Mouse (Mus musculus) left cerebral cortex, adult 8-10 months (tissue): Measurements from ENCODE around the gene Gja1. TPM values are rescaled to one million over a fixed set of nuclear protein-coding genes. Genes with fewer than 3 reads are reported as not detected.

Experiments used
- DNase-seq, 2 experiments: peaks; one replicate each; pipeline ENCODE4 v3.0.0; 2022; ENCODE audit warnings: low spot score in 2 of 2
- total RNA-seq, 4 experiments: library from RNA; stranded (reverse); gene quantifications; 2 replicates each; pipeline ENCODE4 v1.2.4; 2022

Gja1 gene
- total RNA-seq, 4 experiments from 2014 or later: 194 to 206 (median 201) TPM

- no peak for DNase-seq
These were observed 38.9 kb downstream of the Gja1 start for GRCm38 (mm10) chr10:56415894-56416570.

- DNase-seq: no peak
These were observed 45.4 kb downstream of the Gja1 start for GRCm38 (mm10) chr10:56422518-56422917.

- DNase-seq: no peak
These were observed 48.1 kb downstream of the Gja1 start for GRCm38 (mm10) chr10:56425016-56425798.

- no peak for DNase-seq
These were observed 49.2 kb downstream of the Gja1 start for GRCm38 (mm10) chr10:56426369-56426768.

GRCm38 (mm10) chr10:56427382-56427781 lies 50.3 kb downstream of the Gja1 start:
- DNase-seq: no peak

GRCm38 (mm10) chr10:56427827-56428226 lies 50.7 kb downstream of the Gja1 start:
- no peak for DNase-seq

- DNase-seq: no peak
These were observed 51.9 kb downstream of the Gja1 start for GRCm38 (mm10) chr10:56429011-56429410.

- peak in 1 of 2 experiments; percentile 2 for DNase-seq
These were observed 54.7 kb downstream of the Gja1 start for GRCm38 (mm10) chr10:56431600-56432389.

- DNase-seq: no peak
These were observed 55.2 kb downstream of the Gja1 start for GRCm38 (mm10) chr10:56432390-56432709.

- DNase-seq: no peak
These were observed 60.2 kb downstream of the Gja1 start for GRCm38 (mm10) chr10:56437290-56437689.

GRCm38 (mm10) chr10:56439638-56440037 lies 62.5 kb downstream of the Gja1 start:
- DNase-seq: no peak

GRCm38 (mm10) chr10:56444457-56444856 lies 67.3 kb downstream of the Gja1 start:
- DNase-seq: no peak

GRCm38 (mm10) chr10:56449030-56449429 lies 71.9 kb downstream of the Gja1 start:
- no peak for DNase-seq

Other genes starting within 250 kb of the Gja1 start
- gene Tbc1d32, start 148.6 kb upstream of the Gja1 start, total RNA-seq: 1 to 10 TPM; 5.1 to 9.2 (median 7.8) TPM